Mouse (Mus musculus) thymus, postnatal 10 days (tissue): ENCODE results near the gene Polm.

Experiments used
- DNase-seq, 2 experiments: peaks; one replicate each; pipeline ENCODE4 v3.0.0; 2021; ENCODE audit warnings: low spot score in 2 of 2

Polm gene

DNA sequence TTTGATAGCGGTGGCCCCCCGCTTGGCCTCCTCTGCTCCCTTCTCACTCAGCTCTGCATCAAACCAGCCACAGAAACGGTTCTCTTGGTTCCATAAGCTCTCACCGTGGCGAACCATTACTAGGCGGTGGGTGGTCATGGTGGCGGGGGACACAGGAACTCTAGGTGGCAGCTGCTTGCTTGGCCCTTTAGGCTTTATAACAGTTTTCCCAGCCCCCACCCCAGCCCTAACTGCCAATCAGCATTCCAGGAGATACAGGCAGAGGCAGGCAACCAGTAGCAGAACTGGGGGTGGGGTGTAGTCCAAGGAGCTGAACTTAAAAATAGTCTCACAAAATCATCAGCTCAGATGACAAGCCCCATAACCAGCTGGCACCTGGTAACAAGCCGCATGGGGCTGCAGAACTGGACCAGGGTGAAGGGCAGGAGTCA is 34.2 kb downstream of the Polm start, which contains the start of gene Pgam2:
Gene Pgam2 (minus strand): TSS at position 183 of the 431 bp plus-strand sequence.
- no peak for DNase-seq

DNA sequence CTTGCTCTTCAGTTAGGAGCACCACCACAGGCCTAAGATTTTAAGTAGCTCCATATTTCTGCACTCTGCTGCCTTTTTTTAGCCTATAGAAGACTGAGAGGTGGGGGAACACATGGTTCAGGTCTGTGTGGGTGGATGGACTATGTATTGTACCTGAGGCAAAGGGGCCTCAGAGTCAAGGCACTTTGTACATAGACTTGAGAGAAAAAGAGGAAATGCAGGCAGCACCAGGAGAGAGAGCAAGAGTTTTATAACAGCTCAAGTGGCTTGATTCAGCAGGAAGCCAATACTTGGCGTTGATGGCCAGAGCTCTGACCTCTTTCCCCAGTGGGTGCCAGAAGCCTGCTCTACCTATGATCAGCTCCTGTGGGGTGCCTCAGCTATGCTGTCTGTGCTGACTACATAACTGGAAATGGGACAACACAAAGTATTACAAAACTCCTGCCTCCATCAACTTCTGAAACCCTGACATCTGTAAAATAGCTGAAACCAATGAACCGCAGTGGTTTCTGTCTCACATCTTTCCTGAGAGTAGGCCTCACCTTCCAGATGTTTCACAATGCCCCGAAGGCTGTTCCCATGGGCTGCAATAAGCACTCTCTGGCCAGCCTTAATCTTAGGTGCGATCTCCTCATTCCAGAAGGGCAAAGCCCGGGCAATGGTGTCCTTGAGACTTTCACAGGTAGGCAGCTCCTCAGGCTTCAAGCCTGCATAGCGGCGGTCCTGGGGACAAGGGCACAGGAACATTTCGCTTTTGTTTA is 35.2 kb downstream of the Polm start:
- no peak for DNase-seq

DNA sequence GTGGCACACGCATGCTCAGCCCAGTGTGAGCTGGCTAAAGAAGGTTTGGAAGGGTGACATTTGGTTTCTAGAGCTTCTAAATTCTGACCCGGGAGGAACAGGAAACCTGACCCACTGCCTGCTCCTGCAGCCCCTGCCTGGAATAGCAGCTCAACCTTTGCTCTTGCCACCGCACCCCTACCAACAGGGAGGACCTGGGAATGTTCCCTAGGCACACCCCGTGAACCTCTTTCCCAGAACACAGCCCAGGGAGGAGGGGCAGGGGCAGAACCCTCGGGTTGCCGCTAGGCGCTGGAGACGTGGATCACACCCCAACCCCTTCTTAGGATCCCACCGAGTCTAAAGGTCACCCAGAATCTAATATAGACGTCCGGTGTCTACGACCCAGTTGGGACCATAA is 35.8 kb downstream of the Polm start:
- no peak for DNase-seq

GRCm38 (mm10) chr11:5801511-5801910 is 36.3 kb downstream of the Polm start:
- no peak for DNase-seq

DNA sequence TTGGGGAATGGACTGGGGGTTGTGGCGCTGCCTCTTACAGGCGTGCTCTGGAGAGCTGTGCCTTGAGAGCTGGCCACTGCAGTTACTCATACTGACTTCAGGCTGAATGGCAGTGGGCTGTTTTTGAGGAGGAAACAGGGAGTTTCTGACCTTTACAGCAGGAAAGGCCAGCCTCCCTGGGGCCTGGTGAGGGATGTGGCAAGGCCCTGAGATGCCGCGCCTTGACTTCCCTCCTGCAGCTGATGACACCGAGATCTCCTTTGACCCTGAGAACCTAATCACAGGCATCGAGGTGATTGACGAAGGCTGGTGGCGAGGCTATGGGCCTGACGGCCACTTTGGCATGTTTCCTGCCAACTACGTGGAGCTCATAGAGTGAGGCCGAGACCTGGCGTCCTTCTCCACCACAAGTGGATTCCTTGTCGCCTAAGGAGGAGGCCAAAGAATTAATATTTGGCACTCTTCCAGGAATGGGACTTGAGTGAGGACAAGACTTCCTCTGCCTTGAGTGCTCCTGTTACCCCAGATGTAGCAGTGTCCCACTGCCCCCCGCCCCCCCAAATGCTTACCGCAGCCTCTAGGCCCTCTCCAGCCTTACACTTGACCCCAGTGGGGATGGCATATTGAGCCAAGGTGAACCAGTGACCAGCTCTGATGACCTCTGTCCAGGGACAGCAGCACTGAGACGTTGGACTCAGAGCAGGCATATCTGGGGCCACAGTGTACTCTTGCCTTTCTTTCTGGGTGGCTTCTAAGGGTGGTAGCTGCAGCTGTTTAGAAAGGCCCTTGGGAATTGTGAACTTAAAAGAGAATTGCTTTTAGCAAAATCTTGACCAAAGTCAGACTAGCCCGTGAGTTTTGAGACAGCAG is 38.0 kb downstream of the Polm start:
- DNase-seq, result no peak

GRCm38 (mm10) chr11:5797928-5798327 is 39.9 kb downstream of the Polm start:
- no peak for DNase-seq

GRCm38 (mm10) chr11:5797371-5797770 is 40.4 kb downstream of the Polm start:
- DNase-seq, result no peak

GRCm38 (mm10) chr11:5796939-5797338 is 40.9 kb downstream of the Polm start:
- DNase-seq, result no peak

- DNase-seq, result no peak
Observed at GRCm38 (mm10) chr11:5795706-5796105, 42.1 kb downstream of the Polm start.

GRCm38 (mm10) chr11:5795290-5795689 is 42.5 kb downstream of the Polm start:
- DNase-seq, result no peak

GRCm38 (mm10) chr11:5790431-5790830 is 47.4 kb downstream of the Polm start:
- DNase-seq, result no peak

- DNase-seq, result no peak
Observed at GRCm38 (mm10) chr11:5789754-5790333, 48.0 kb downstream of the Polm start.

DNA sequence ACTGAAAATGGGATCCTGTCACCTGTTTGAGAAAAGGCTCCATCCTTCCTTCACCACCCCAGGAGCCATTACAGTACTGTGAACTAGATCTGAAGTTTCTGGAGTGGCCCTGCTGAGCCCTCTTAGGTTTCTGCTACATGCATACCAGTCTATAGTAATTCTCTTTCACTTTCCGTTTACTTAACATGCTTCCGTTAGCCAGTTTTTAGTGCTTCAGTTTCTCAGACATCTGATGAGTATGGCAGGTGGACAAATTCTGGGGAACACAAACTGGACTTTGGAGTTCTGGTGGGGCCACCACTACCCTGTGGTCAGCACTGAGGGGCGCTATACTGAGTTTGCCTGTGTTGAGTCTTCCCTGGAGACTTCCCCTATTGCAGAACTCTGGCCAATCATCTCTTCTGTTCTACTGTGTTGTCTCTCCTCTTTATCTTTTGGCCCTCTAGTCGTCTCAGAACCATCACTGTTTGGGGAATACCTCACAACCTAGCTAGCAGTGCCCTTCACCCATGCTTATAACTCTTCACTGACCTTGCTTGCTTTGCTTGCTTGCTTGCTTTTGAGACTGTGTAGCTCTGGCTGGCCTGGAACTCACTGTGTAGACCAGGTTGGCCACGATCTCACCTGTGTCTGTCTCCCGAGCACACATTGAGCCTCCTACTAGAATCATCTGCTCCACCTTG is 48.6 kb downstream of the Polm start:
- no peak for DNase-seq

GRCm38 (mm10) chr11:5788056-5789014 is 49.5 kb downstream of the Polm start, which contains the start of gene Dbnl:
Gene Dbnl (plus strand): TSS chr11:5788488.
- peak; percentile 95 to 96 for DNase-seq

- DNase-seq, result no peak
Observed at GRCm38 (mm10) chr11:5787671-5788055, 50.2 kb downstream of the Polm start.

DNA sequence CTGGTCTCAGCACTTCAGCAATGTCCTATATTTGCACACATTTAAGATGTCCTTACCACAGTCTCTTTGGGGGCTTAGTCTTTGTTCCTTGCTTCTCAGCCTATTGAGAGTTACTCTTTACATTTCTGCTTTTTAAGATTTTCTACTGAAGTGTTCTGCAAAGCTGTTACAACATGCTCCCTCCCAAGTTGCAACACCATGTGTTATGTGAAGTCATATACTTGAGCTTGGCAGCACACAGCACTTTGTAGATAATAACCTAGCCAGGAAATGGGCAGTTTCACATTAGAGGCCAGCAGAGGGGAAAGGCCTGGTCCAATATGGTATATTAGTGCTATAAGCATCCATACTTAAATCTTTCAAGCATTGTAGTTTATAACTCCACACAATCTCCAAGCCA is 52.1 kb downstream of the Polm start:
- DNase-seq, result no peak

- no peak for DNase-seq
Observed at GRCm38 (mm10) chr11:5782199-5782944, 55.4 kb downstream of the Polm start.

GRCm38 (mm10) chr11:5780035-5780499 is 57.7 kb downstream of the Polm start:
- DNase-seq, result no peak

DNA sequence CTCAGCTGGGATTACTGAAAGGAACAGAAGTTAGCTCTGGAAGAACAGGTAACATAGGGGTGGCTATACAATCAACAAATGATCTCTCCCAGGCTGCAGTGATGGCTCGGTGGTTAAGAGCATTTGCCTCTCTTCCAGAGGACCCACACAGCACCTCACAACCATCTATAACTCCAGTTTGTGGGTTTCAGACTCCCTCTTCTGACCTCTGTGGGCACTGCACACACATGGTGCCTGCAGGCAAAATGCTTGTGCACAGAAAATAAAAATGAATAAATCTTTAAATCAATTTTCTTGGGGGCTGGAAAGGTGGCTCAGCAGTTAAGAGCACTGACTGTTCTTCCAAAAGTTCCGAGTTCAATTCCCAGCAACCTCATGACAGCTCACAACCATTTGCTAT is 59.3 kb downstream of the Polm start:
- DNase-seq, result no peak
